Mouse (Mus musculus) liver, embryonic 16.5 days (tissue): ENCODE results near the gene Gm8232. TPM values are rescaled to one million over a fixed set of nuclear protein-coding genes. Genes with fewer than 3 reads are reported as not detected.
"Not testable (repeated sequence)": the region's sequence is repeated elsewhere in the genome, so short reads cannot be mapped to it uniquely, and the experiment has no call there.

ENCODE experiments used
- ATAC-seq: fragments of 200-750 bp; cut with Nextera tagmentation; 2 replicates; pipeline ENCODE4 v1.8.0; 2017; ENCODE audit warnings: low read depth, mild to moderate bottlenecking, moderate number of reproducible peaks, moderate library complexity
- H3K27ac ChIP-seq: fragments of 300-500 bp; sonication (generic); 2 replicates; pipeline ENCODE4 v1.5.1; 2014; ENCODE audit warnings: mild to moderate bottlenecking, low read length
- H3K27me3 ChIP-seq: fragments of 300-500 bp; sonication (generic); 2 replicates; pipeline ENCODE4 v1.6.1; 2014; ENCODE audit warnings: low read depth, low read length, mixed read lengths; ENCODE audit not compliant: control insufficient read depth, insufficient read depth
- H3K36me3 ChIP-seq: fragments of 300-500 bp; sonication (generic); 2 replicates; pipeline ENCODE4 v1.6.1; 2014; ENCODE audit warnings: mild to moderate bottlenecking; ENCODE audit not compliant: control insufficient read depth, insufficient read depth
- H3K4me1 ChIP-seq: fragments of 300-500 bp; sonication (generic); 2 replicates; pipeline ENCODE4 v1.6.1; 2014; ENCODE audit warnings: low read depth, low read length, mixed read lengths; ENCODE audit not compliant: control insufficient read depth
- H3K4me2 ChIP-seq: fragments of 300-500 bp; sonication (generic); 2 replicates; pipeline ENCODE4 v1.6.1; 2014; ENCODE audit warnings: low read depth, low read length, mixed read lengths
- H3K4me3 ChIP-seq: fragments of 300-500 bp; sonication (generic); 2 replicates; pipeline ENCODE4 v1.5.1; 2014; ENCODE audit warnings: low read depth, mild to moderate bottlenecking, low read length
- H3K9ac ChIP-seq: fragments of 300-500 bp; sonication (generic); 2 replicates; pipeline ENCODE4 v1.6.1; 2014; ENCODE audit warnings: low read depth, low read length
- H3K9me3 ChIP-seq: fragments of 300-500 bp; sonication (generic); replicated peaks from 2 replicates; pipeline ENCODE4 v1.6.1; 2016; ENCODE audit warnings: low read length; ENCODE audit not compliant: control insufficient read depth
- WGBS: fragments of 180-500 bp; shearing (Covaris S2); extraction: QIAGEN DNeasy Blood & Tissue Kit; methylation state at CpG from one replicate; pipeline ENCODE4 v1.1.7; 2014; ENCODE audit not compliant: insufficient replicate concordance; 5-methylcytosine and 5-hydroxymethylcytosine counted together
- polyA plus RNA-seq: library from polyadenylated mRNA; unstranded; fragments of >200 nt; fragmentation: Nextera tagmentation; extraction: Ambion mirVana; gene quantifications from 2 replicates; pipeline ENCODE4 v1.2.1, GENCODE M21; 2015

Gm8232 gene
- polyA plus RNA-seq = not detected in 2 replicates

- H3K36me3 ChIP-seq, H3K9ac ChIP-seq, H3K27ac ChIP-seq, H3K4me2 ChIP-seq, H3K4me1 ChIP-seq, ATAC-seq, H3K27me3 ChIP-seq, H3K4me3 ChIP-seq, H3K9me3 ChIP-seq: not testable (repeated sequence)
- WGBS = 56% methylated on average over 3 of the region's 3 CpGs
Observed at GRCm38 (mm10) chr14:44433335-44433734, at the start of gene Gm8232. Gene Gm8232, plus strand, starts transcription at chr14:44433635.

- H3K9ac ChIP-seq, H3K4me2 ChIP-seq, H3K4me3 ChIP-seq, H3K9me3 ChIP-seq, H3K27ac ChIP-seq, H3K36me3 ChIP-seq, H3K27me3 ChIP-seq, H3K4me1 ChIP-seq, ATAC-seq: not testable (repeated sequence)
- 51% methylated on average over 3 of the region's 4 CpGs for WGBS
Observed at GRCm38 (mm10) chr14:44384233-44384632, 49.2 kb upstream of the Gm8232 start.

DNA sequence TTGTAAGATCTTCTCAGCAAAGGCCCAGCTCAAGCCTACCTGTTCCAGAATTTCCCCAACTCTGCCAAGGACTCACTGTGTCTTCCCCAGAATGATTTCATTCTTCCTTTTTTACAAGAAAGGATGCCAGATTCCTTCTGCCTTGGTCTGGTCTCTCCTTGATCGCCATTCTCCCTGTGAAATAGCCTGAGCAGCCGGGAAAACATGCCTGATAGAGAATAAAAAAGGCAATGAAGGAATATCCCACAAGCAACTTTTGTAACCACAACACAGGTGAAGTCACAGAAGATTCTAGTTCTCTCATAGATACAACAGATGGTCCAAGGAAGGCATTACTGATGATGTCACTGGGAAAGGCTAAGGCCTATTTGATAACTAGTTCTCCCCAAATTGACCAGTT lies 22.8 kb upstream of the Gm8232 start, which contains the start of gene Gm3371:
TSS of gene Gm3371 (minus strand) at position 101 of the 400 bp plus-strand sequence.
- ATAC-seq, H3K4me1 ChIP-seq, H3K4me3 ChIP-seq, H3K27ac ChIP-seq, H3K9ac ChIP-seq, H3K4me2 ChIP-seq, H3K9me3 ChIP-seq, H3K27me3 ChIP-seq, H3K36me3 ChIP-seq: not testable (repeated sequence)
- no CpG with 5 or more reads among the region's 2 CpGs for WGBS

Other genes with a start within 250 kb of the Gm8232 start
- not detected in 2 replicates for gene Gm8212, start 236.0 kb upstream of the Gm8232 start, polyA plus RNA-seq
- not detected in 2 replicates for gene 4930503E14Rik, start 220.4 kb upstream of the Gm8232 start, polyA plus RNA-seq
- gene Gm8220, start 148.1 kb upstream of the Gm8232 start, polyA plus RNA-seq = not detected in 2 replicates
- not detected in 2 replicates for gene Gm5930, start 95.1 kb upstream of the Gm8232 start, polyA plus RNA-seq
- gene Gm8229, start 68.3 kb upstream of the Gm8232 start, polyA plus RNA-seq = not detected in 2 replicates
- gene Gm3371, start 22.9 kb upstream of the Gm8232 start, polyA plus RNA-seq = not detected in 2 replicates
- not detected in 2 replicates for gene BC061237, start 58.8 kb downstream of the Gm8232 start, polyA plus RNA-seq
- not detected in 2 replicates for gene Gm17093, start 84.6 kb downstream of the Gm8232 start, polyA plus RNA-seq
- not detected in 2 replicates for gene Gm8247, start 149.5 kb downstream of the Gm8232 start, polyA plus RNA-seq
- gene Gm5624, start 194.3 kb downstream of the Gm8232 start, polyA plus RNA-seq = not detected in 2 replicates